Mouse (Mus musculus): Measurements from ENCODE around the gene Chchd10.

Chchd10 gene

DNA sequence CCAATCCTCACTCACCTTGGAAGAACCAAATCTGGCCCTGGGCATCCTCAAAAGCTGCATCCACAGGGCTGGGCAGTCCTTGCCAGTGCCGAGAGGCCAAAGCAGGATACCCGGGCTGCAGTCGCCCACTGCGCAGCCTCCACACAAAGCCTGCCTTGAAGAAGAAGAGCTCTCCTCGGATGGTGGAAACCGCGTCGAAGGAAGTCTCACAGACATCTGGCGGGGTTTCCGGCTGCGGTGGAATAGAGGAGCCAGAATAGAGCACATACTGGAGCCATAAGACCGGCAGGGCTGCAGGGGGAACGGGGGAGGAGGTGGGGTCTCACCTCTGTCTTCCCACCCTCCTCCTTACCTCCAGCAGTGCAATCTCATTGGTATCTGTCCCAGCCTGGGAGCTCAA, 6.5 kb upstream of the Chchd10 start:
- DNase-seq, result no peak

DNA sequence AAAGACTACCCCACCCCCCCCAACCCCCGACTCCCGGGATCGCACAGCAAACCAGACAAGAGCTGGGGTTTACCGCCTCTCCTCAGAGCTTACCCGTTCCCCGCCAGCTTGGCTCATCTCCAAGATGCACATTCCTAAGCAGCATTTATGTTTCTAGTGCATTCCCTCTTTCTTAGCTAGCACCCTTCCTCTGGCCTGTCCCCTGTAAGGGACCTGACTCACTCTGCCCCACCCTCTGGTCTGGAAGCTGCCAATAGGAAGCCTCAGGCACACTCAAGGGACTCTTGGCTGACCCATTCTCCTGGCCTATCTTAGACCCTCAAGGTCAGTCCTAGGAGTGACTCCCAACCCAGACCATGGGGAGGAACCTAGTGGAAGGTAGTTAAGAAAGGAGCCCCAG, 2.6 kb upstream of the Chchd10 start:
- peak; percentile 77 for DNase-seq

DNA sequence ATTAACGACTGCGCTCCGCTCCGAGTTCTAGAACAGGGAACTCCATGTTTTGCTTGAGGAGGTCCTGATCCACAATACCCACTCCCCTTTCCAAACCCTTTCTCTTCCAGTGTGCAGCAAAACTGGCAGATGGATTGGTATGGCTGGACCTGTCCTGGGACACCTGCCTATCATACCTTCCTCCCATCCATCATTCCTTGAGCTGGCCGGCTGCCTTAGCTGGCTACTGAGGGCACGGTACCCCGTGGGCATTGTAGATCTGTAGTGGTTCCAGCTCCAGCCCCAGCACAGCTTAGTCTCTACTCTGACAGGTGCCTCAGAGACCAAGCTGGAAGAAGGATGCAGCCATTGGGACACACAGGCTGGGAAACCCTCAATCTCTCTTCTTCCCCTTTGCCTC, 1.6 kb upstream of the Chchd10 start:
- no peak for DNase-seq

DNA sequence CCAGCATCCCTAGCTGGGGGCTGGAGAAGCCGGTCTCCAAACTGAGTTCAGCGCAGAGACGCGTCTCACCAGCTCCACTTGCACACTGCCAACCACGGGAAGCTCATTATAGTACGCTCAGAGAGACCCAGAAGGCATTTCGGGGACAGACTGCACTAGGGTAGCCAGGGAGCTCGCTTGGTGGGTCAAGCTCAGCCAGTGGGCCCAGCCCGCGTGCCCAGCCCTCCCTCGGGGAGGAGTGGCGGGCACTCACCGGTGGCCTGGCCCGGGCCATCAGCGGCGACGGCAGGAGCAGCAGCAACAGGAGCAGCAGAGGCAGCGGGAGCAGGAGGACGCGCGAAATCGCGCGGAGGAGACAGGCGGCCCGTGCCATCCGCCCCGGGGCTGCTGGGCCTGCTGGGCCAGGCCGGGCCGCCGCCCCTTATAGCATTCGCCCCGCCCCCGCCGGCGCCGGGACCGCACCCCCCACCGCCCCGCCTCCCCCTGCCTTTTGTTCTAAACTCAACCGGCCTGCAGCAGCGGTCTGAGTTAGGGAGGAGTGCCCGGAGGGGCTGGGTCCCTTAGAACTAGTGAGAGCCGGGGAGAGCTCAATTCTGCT, 750 bp upstream of the Chchd10 start:
- peak; percentile 87 for DNase-seq

DNA sequence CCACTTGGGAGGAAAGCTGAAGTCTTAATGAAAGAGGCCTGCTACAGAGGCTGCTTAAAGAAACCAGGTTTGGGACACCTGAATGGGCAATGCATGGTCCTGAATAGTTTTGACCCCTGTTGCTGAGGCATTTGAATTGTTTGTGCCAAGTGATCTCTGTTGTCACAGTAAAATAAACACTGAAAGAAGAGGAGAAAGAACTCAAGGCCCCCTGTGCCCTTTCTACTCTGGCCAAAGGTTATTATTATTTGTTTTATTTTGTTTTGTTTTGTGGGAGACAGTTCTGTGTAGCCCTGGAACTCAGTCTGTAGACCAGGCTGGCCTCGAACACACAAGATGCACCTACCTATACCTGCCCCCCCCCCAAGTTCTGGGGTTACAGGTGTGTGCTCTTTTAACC, 2.1 kb downstream of the Chchd10 start:
- DNase-seq, result no peak

DNA sequence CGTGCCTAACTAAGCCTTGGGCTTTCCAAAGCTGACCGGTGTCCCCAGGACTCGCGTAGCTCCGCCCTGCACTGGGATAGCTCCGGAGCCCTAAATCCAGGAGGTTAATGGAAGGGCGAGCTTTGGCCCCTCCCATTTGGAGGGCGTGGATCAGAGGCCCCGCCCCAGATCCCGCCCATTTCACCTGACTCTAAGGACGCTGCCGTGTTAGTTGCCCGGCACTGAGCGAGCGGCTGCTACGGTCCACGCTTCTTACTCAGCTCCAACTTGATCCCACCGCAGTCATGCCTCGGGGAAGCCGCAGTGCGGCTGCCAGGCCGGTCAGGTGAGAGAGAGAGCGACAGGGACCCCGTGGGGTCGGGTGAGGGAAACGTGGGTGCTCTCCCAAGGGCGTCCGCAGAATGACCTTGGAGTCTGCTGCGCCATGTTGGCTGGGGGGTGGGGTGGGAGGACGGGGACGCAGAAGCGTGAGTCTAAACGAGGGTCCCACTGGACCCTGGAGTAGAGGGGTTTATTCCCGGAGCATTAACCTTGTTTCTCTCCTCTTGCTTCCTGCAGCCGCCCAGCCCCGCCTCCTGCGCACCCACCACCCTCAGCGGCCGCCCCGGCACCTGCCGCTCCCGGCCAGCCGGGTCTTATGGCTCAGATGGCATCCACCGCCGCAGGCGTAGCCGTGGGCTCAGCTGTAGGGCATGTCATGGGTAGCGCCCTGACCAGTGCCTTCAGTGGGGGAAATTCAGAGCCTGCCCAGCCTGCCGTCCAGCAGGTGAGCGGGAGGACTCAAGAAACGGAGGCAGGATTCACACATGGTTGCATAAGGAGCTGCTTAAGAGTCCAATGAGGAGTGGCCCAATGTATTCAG, 3.0 kb downstream of the Chchd10 start, which contains the start of gene Mmp11:
Gene Mmp11, minus strand, starts transcription at position 817 of the 862 bp plus-strand sequence.
- DNase-seq, result peak; percentile 90

DNA sequence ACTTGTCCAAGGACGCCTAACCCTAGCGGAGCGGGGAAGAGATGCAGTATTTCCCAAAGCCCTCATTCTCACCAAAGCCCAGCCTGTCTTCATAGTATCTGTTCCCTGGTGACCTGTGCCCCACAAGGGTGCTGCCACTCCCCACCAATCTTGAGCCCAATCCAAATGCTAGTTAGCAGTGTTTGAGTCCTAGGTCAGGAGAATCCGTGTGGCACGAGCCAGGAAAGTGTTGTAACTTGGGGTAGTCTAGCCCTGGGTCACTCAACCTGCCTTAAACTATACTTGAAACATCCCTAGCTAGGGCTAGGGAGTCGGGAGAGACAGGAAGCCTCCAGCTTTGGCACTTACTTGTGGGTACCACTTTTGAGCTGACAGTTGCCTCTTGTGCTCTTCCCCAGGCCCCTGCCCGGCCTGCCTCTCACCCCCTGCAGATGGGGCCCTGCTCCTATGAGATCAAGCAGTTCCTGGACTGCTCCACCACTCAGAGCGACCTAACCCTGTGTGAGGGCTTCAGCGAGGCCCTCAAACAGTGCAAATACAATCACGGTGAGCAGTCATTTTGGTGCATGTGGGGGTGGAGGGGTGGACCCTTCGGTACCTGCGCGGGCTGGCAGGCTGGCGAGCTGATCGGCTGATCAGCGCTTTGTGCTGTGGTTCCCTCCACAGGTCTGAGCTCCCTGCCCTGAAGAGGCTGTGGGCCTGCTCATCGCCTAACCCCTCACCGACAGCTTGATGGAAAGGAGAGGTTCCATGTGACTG, 4.2 kb downstream of the Chchd10 start:
- no peak for DNase-seq

DNA sequence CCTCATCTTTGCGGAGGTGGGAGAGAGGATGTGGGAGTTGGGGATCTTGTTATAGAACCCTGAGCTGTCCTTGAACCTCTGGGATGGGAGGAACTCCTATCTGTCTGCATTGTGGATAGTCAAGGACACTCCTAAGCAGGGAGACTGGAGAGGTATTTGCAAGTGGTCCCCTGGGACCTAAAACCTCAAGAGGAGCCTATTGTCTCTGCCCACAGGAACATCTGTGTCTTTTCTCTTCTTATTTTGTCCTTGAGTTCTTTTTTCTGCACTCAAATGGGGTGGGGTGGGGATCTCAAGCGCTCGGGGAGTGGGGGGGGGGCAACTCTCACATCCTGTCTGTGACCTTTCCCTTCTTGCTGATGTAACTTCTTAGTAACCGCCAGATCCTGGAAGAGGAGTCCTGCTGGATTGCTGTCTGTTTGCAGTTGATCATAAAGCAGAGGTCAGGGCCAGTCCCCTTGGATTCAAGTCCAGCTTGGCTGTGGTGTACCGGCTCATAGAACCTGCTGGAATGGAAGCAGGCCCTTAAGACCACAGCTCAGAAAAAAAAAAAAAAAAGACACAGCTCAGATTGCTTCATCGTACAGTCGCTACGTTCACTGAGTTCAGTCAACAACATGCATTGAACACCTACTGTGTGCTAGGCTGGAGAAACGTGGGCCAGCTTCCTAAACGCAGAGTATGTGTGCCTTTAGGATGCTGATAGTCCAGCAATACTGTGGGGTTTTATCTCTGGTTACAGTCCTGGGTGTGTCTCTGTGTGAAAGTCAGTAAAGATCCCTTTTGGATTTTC, 5.1 kb downstream of the Chchd10 start:
- DNase-seq, result peak; percentile 38

DNA sequence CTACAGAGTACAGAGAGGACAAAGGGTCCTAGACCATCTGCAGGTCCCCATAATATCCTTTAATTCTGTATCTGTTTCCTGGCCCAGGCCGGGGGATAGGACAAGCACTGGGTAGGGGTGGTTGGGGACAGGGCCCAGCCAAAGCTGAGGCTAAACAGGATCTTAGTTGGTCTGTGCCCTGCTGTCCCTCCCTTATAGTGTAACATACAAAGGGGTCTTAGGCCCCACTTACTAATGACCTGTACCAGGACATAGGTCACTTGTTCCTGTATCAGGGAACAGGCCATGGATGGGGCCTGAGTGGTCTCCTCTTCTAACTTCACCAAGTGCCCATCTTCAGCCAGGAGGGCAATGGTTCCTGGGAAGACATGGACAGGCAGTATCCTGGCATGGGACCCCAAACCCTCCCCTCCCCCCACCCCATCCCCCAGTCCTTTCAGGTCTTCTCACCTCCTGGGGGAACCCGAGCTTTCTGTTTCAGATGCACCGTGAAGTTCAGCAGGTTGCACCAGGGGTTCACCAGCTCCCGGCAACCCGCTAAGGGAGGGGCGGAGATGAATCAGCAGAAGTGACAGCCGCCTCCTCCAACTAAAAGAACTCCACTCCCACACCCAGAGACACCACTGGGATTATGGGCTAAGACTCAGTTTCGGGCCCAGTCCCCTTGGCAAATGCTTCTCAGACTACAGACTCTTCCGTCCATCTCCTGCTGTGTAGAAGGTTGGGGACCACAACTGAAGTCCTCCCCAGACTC, 6.7 kb downstream of the Chchd10 start:
- DNase-seq, result peak; percentile 24

DNA sequence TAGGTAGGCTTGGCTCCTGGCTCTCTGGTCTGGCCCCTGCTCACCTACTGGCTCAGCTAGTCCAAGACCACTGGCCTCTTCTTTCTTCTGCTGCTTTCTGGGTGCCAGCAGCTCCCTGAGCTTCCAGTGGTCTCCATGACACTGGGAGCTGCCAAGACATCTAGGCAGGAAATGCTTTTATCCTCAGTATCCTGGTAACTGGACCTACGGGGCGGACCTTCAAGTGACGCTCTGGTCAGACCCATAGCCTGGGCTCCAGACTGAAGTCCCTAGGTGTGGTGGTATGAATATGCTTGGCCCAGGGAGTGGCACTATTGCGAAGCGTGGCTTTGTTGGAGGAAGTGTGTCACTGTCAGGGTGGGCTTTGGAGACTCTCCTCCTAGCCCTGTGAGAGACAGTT, 7.6 kb downstream of the Chchd10 start, which contains the start of gene Gm867:
Gene Gm867, minus strand, starts transcription at position 153 of the 400 bp plus-strand sequence.
- peak; percentile 41 for DNase-seq

DNA sequence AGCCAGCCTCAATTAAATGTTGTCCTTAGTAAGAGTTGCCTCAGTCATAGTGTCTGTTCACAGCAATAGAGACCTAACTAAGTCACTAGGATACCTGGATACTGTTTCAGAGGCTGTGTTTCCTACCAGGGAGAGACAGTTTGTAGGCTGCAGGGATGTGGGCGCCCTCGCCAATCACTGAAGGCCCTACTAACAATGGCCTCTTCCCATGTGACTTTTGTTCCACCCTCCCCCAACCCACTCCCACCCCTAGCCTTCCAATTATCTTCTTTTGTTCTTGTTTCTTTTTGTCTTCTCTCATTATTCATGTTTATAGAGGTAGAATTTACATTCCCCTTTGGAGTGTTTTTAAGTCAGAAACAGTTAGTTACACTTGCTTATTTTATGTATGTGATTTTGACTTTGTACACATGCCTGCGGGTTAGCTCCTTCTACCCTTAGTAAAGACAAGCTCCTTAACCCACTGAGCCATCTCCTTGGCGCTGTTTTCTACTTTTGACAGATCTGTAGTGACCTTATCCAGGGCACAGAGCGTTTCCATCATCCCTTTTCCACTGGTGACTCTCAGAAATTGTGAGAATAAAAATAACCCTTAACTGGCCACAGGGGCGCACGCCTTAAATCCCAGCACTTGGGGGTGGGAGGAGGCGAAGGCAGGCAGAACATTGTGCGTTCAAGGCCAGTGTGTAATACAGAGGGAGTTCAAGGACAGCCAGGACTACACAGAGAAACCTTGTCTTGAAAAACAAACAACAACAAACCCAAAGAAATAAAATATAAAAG, 8.3 kb downstream of the Chchd10 start:
- DNase-seq, result no peak

DNA sequence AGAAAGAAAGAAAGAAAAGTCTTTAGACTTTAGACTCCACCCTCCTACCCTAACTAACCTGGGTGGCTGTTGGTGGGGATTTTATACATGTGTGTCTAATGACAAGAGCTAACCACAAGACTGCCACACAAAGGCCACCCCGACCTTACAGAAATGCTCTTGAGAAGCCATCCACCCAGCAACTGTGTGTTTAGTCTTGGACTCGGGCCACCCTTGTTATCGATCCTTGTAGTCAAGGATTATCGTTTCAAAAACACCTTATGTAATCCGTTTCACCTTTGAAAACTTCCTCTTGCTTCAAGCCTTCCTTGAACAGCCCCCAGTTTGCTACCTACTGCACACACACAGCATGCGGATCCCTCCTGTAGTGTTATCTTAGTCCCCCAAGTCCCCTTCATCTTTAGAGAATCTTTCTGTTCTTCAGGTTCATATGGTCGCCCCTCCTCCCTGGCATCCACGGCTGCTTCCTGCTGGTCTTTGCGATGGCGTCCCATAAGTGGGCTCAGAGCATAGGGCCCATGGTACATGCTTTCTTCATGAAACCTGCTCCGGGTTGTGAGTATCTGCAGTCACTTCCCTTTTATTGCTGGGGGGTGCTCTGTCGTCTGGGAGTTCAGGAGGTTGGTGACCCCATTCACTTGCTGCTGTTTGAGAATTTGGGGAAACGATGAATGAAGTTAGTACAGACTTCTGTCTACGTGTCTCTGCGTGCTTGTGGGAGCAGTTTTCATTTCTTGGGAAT, 10.0 kb downstream of the Chchd10 start, which contains the start of gene Vpreb3:
Gene Vpreb3, plus strand, starts transcription at position 322 of the 742 bp plus-strand sequence.
- DNase-seq, result no peak

DNA sequence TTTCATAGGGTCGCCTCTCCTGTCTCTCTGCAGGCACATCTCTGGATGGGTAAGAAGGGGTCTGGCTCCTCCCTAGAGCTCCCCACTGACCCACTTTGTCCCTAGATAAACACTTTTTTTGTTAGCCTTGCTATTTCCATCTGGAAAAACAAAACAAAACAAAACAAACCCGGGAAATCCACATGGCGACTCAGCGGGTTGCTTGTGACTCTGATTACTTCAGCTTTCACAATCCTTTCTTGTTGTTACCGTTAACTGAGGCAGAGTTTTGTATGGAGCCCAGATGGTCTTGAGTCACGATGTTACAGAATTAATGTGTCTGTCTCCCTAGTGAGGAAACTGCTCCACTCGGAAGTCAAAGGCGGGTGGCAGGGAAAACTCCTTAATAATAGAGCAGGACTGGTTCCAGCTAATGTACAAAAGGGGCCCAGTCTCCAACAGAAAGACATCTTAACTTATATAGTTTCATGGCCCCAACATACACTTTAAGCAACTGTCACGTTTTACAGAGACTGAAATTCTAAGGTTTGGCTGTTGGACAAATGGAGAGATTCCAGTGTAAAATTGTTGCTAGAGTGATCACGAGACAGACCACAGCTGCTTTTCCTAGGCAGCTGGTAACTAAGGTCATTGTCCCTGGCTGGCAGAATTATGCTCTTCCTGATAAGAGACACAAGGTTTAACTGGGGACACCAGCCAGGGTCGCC, 11.3 kb downstream of the Chchd10 start:
- peak; percentile 62 for DNase-seq

DNA sequence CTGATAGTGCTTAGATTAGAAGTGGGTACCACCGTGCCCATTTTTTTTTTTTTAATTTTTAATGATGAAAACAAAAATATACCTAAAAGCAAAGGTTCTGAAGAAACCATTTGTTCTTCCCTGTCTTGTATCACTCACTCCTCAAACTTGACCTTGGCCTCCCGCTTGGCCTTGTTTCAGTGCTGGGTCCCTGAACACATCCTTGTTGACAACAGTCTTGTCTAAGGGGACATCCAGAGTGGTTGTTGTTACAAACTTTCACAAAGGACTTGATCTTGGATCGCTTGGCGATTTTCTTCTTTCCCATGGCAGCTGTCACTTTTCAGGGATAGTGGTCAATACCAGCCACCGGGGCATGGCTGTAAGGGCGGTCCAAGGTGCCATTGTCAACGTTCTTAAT, 12.3 kb downstream of the Chchd10 start:
- DNase-seq, result peak; percentile 8

DNA sequence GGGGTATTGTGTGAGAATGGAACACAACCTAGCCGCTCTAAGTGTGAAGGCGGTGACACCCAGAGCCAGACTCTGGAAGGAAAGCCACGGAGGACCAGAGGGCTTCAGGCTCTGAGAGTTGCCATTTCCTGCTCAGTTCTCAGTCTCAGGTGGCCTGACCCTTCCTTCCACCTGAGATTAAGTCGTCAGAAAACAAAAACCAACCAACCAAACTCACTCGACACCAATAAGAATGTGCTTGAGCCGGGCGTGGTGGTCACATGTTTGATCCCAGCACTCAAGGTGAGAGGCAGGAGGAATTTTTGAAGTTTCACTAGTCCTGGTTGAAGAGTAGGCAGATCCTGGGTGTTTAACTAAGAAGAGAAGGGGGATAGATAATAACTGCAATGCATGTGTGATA, 13.0 kb downstream of the Chchd10 start:
- peak; percentile 8 for DNase-seq

DNA sequence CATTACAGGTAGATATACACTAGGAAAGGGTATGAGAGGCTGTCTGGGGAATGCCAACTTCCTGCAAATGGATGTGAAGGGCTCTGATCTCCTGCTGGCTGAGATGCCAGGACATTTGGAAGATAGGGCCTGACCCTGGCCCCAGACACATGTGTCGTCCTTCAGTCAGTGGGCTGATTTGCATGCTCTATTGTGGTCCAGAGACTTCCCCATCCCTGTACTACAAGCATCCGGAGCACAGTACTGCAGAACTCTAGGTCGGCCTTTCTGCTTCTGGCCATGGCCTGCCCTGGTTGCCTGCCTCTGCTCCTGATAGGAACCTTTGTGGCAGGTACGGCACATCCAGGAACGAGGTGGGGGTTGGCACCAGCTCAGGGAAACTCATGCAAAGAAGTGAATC, 15.1 kb downstream of the Chchd10 start:
- no peak for DNase-seq

DNA sequence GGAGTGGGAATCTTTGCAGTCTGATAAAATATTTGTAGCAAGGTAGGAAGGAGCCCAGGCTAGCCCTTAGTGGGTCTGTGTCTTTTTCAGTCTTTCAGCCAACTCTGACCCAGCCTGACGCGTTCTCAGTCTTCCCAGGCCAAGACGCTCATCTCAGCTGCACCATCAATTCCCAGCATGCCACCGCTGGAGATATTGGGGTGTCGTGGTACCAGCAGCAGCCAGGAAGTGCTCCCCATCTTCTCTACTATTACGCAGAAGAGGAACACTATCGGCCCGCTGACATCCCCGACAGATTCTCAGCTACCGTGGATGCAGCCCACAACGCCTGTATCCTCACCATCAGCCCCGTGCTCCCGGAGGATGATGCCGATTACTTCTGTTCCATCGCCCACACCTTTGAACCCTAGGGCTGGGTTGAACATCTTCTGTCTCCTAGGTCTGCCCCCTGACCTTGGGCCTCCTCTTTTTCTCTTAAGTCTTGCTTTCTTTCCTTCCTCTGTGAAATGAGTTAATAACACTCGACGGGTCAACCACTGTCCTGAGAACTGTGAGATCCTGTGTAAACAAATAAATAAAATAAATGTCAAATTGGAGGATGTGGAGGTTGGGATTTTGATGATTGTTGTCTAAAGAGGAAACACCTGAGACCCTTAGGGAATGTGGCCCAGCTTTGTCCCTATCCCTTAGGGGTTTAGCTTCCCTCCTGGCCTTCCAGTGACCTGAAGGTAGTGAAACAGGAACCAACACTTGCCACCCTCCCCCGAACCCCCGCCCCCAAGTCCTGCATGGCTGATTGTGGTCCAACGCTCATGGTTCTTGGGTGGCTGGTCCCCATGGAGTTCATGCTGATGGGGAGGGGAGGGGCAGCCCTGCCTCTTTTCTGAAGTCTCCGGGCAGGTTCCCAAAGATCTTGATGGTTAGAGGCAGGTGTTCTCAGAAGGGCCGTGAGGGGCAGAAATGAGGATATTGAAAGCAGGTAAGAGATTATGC, 16.4 kb downstream of the Chchd10 start:
- peak; percentile 30 for DNase-seq

DNA sequence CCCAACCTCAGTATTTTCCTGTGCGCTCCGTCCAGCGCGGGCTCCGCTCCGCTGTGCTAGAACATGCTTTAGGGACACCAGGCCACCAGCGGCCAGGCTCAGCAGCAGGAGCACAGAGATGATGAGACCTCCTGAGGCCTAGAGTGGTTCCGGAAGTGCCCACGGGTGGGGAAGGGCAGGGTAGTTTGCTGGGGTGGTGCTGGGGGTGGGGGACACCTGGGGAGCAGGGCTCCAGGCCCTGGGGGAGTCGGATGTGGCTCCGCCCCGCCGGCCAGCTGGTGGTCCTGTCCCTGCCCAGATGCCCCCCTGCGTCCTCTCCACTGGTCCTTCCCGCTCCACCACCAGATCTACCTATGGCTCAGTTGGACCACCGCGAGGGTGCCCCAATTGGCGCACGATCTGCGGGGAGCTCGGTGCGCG, 17.9 kb downstream of the Chchd10 start:
- peak; percentile 65 for DNase-seq

Measured in kidney, postnatal 10 days (tissue).